Mouse (Mus musculus) erythroblast, embryonic 14.5 days (primary cell): ENCODE data around the gene N4bp3. TPM values are rescaled to one million over a fixed set of nuclear protein-coding genes. Genes with fewer than 3 reads are reported as not detected.

Experiments used
- H3K27me3 ChIP-seq: 2 replicates; pipeline ENCODE4 v1.6.1; 2012; ENCODE audit warnings: inconsistent platforms; ENCODE audit not compliant: control insufficient read depth
- H3K36me3 ChIP-seq: 2 replicates; pipeline ENCODE4 v1.6.1; 2012; ENCODE audit warnings: mild to moderate bottlenecking, inconsistent platforms; ENCODE audit not compliant: control insufficient read depth
- H3K4me1 ChIP-seq: 2 replicates; pipeline ENCODE4 v1.6.1; 2012; ENCODE audit warnings: inconsistent platforms; ENCODE audit not compliant: control insufficient read depth
- H3K4me3 ChIP-seq: replicated peaks from 2 replicates; pipeline ENCODE3; 2012; ENCODE audit warnings: moderate library complexity, mild to moderate bottlenecking, inconsistent platforms
- H3K9me3 ChIP-seq: 2 replicates; pipeline ENCODE4 v1.6.1; 2012; ENCODE audit warnings: low read length, inconsistent platforms, mixed read lengths; ENCODE audit not compliant: control insufficient read depth
- GATA1 ChIP-seq: IDR thresholded peaks from 2 replicates; pipeline ENCODE4 v1.6.1; 2012; ENCODE audit warnings: low read length, inconsistent platforms, mixed read lengths
- TAL1 ChIP-seq: IDR thresholded peaks from 3 replicates; pipeline ENCODE4 v1.6.1; 2012; ENCODE audit warnings: low read length, inconsistent platforms, mixed read lengths
- polyA plus RNA-seq: library from polyadenylated mRNA; stranded (reverse); fragments of >175 nt; gene quantifications from 2 replicates; pipeline ENCODE4 v1.2.3, GENCODE M21; 2012

N4bp3 gene
- polyA plus RNA-seq, 1 experiment = 0.03 TPM

GRCm38 (mm10) chr11:51646751-51647667 lies 3.6 kb downstream of the N4bp3 start:
- TF ChIP-seq TAL1 (no peak), GATA1 (no peak)
- Histone ChIP-seq H3K4me3 (no peak overlapping the region), H3K27me3 (peaks cover 45% of the 10 kb centered on the region), H3K4me1 (peaks cover 32% of the 10 kb centered on the region), H3K9me3 (peaks cover 3% of the 10 kb centered on the region; the same call in 1 of the 2 replicates), H3K36me3 (peaks cover 2% of the 10 kb centered on the region; the same call in 1 of the 2 replicates)

GRCm38 (mm10) chr11:51646245-51646644 lies 4.4 kb downstream of the N4bp3 start:
- Histone ChIP-seq H3K4me3 (no peak overlapping the region), H3K36me3 (peaks cover 2% of the 10 kb centered on the region; the same call in 1 of the 2 replicates), H3K27me3 (peaks cover 38% of the 10 kb centered on the region), H3K9me3 (no peaks in the 10 kb centered on the region; the same call in 1 of the 2 replicates), H3K4me1 (peaks cover 32% of the 10 kb centered on the region)
- TF ChIP-seq TAL1 (no peak), GATA1 (no peak)

- Histone ChIP-seq H3K4me3 (no peak overlapping the region), H3K4me1 (peaks cover 23% of the 10 kb centered on the region), H3K9me3 (no peaks in the 10 kb centered on the region; the same call in 1 of the 2 replicates), H3K27me3 (peaks cover 28% of the 10 kb centered on the region), H3K36me3 (peaks cover 2% of the 10 kb centered on the region; the same call in 1 of the 2 replicates)
- TF ChIP-seq GATA1 (no peak), TAL1 (no peak)
These were observed 5.3 kb downstream of the N4bp3 start for GRCm38 (mm10) chr11:51645293-51645692.

GRCm38 (mm10) chr11:51644217-51644616 lies 6.4 kb downstream of the N4bp3 start:
- TF ChIP-seq TAL1 (no peak), GATA1 (no peak)
- peaks cover 18% of the 10 kb centered on the region for H3K27me3 ChIP-seq
- H3K36me3 ChIP-seq = peaks cover 2% of the 10 kb centered on the region; the same call in 1 of the 2 replicates
- peaks cover 15% of the 10 kb centered on the region for H3K4me1 ChIP-seq
- no peaks in the 10 kb centered on the region for H3K9me3 ChIP-seq
- H3K4me3 ChIP-seq = no peak overlapping the region

- Histone ChIP-seq H3K4me1 (peaks cover 13% of the 10 kb centered on the region), H3K27me3 (peaks cover 13% of the 10 kb centered on the region)
These were observed 6.9 kb downstream of the N4bp3 start for GRCm38 (mm10) chr11:51643761-51644160.

GRCm38 (mm10) chr11:51643202-51643601 lies 7.4 kb downstream of the N4bp3 start:
- no peak for TF ChIP-seq TAL1
- no peak for TF ChIP-seq GATA1
- Histone ChIP-seq H3K27me3 (peaks cover 8% of the 10 kb centered on the region), H3K4me3 (no peak overlapping the region), H3K9me3 (no peaks in the 10 kb centered on the region), H3K36me3 (peaks cover 2% of the 10 kb centered on the region; the same call in 1 of the 2 replicates), H3K4me1 (peaks cover 14% of the 10 kb centered on the region)

More at GRCm38 (mm10) chr11:51643761-51644160, 6.9 kb downstream of the N4bp3 start:
- TF ChIP-seq TAL1 = no peak
- no peak for TF ChIP-seq GATA1
- Histone ChIP-seq H3K36me3 (peaks cover 2% of the 10 kb centered on the region; the same call in 1 of the 2 replicates), H3K9me3 (no peaks in the 10 kb centered on the region), H3K4me3 (no peak overlapping the region)

- Histone ChIP-seq H3K4me3 (no peak overlapping the region), H3K9me3 (no peaks in the 10 kb centered on the region), H3K27me3 (peaks cover 11% of the 10 kb centered on the region), H3K36me3 (peaks cover 2% of the 10 kb centered on the region; the same call in 1 of the 2 replicates), H3K4me1 (peaks cover 23% of the 10 kb centered on the region)
- TF ChIP-seq GATA1 = no peak
- no peak for TF ChIP-seq TAL1
These were observed 9.9 kb downstream of the N4bp3 start for GRCm38 (mm10) chr11:51640748-51641147.

- H3K4me3 ChIP-seq = no peak overlapping the region
- TF ChIP-seq GATA1 (no peak), TAL1 (no peak)
- no peaks in the 10 kb centered on the region for H3K9me3 ChIP-seq
- H3K27me3 ChIP-seq = peaks cover 11% of the 10 kb centered on the region
- H3K4me1 ChIP-seq = peaks cover 41% of the 10 kb centered on the region
- H3K36me3 ChIP-seq = peaks cover 6% of the 10 kb centered on the region
These were observed 12.1 kb downstream of the N4bp3 start for GRCm38 (mm10) chr11:51638497-51638896.

GRCm38 (mm10) chr11:51637971-51638414 lies 12.6 kb downstream of the N4bp3 start:
- H3K4me1 ChIP-seq = peaks cover 39% of the 10 kb centered on the region
- peaks cover 6% of the 10 kb centered on the region for H3K36me3 ChIP-seq
- no peak for TF ChIP-seq GATA1
- no peak for TF ChIP-seq TAL1
- H3K4me3 ChIP-seq = peak overlapping the region; percentile 34
- no peaks in the 10 kb centered on the region for H3K9me3 ChIP-seq
- peaks cover 8% of the 10 kb centered on the region for H3K27me3 ChIP-seq
